Mouse (Mus musculus) lung, embryonic 15.5 days (tissue): ENCODE measurements around the gene Arsg. TPM values are rescaled to one million over a fixed set of nuclear protein-coding genes. Genes with fewer than 3 reads are reported as not detected.

Experiments
- ATAC-seq: fragments of 200-750 bp; cut with Nextera tagmentation; 2 replicates; pipeline ENCODE4 v1.8.0; 2017; ENCODE audit warnings: moderate number of reproducible peaks, borderline replicate concordance; ENCODE audit not compliant: low FRiP score, low TSS enrichment; ENCODE audit errors: extremely low read depth
- H3K27ac ChIP-seq: fragments of 300-500 bp; sonication (generic); 2 replicates; pipeline ENCODE4 v1.5.1; 2015; ENCODE audit warnings: moderate library complexity, mild to moderate bottlenecking, inconsistent platforms
- H3K27me3 ChIP-seq: fragments of 300-500 bp; sonication (generic); 2 replicates; pipeline ENCODE4 v1.6.1; 2015; ENCODE audit warnings: inconsistent platforms
- H3K36me3 ChIP-seq: fragments of 300-500 bp; sonication (generic); 2 replicates; pipeline ENCODE4 v1.6.1; 2015; ENCODE audit warnings: inconsistent platforms
- H3K4me1 ChIP-seq: fragments of 300-500 bp; sonication (generic); 2 replicates; pipeline ENCODE4 v1.6.1; 2015; ENCODE audit warnings: inconsistent platforms
- H3K4me2 ChIP-seq: fragments of 300-500 bp; sonication (generic); 2 replicates; pipeline ENCODE4 v1.6.1; 2015; ENCODE audit warnings: inconsistent platforms, mild to moderate bottlenecking, moderate library complexity
- H3K4me3 ChIP-seq: fragments of 300-500 bp; sonication (generic); 2 replicates; pipeline ENCODE4 v1.5.1; 2015; ENCODE audit warnings: mild to moderate bottlenecking, inconsistent platforms
- H3K9ac ChIP-seq: fragments of 300-500 bp; sonication (generic); 2 replicates; pipeline ENCODE4 v1.6.1; 2015; ENCODE audit warnings: inconsistent platforms
- H3K9me3 ChIP-seq: fragments of 300-500 bp; sonication (generic); 2 replicates; pipeline ENCODE4 v1.6.1; 2016; ENCODE audit warnings: inconsistent platforms
- WGBS: fragments of 180-500 bp; shearing (Covaris S2); methylation state at CpG from one replicate; pipeline ENCODE4 v1.1.7; 2015; 5-methylcytosine and 5-hydroxymethylcytosine counted together
- polyA plus RNA-seq: library from polyadenylated mRNA; unstranded; fragments of >200 nt; fragmentation: Nextera tagmentation; extraction: Ambion mirVana; gene quantifications from 2 replicates; pipeline ENCODE4 v1.2.1, GENCODE M21; 2015

Arsg gene
- polyA plus RNA-seq, 1 experiment from 2014 or later, result 4.2 TPM

DNA sequence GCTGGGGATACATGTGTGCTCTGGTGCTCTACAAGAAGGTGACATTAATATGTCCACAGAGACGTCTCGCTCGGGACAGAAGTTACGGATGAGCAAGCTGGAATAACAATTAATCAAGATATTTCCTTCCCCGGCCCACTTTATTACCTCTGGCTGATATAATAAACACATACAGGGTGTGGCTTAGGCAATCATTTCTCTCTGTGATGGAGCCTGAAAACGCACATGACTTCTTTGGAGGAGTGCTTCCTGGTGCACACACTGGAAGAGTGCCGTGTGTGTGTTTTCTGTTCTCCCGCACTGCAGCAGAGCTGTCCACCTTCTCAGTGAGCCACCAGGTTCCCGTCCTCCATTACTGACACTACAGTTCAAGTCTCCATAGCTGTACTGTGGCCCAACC, 24.8 kb downstream of the Arsg start:
- H3K27me3 ChIP-seq, result no peaks in the 10 kb centered on the region
- no peaks in the 10 kb centered on the region for H3K36me3 ChIP-seq
- no peaks in the 10 kb centered on the region for H3K9me3 ChIP-seq
- WGBS, result 55% methylated on average over 9 of the region's 9 CpGs
- peak overlapping the region; percentile 55 for H3K27ac ChIP-seq
- ATAC-seq, result no peak
- H3K4me2 ChIP-seq, result peak overlapping the region; percentile 11
- no peak overlapping the region for H3K9ac ChIP-seq
- peaks cover 21% of the 10 kb centered on the region for H3K4me1 ChIP-seq
- H3K4me3 ChIP-seq, result no peak overlapping the region

DNA sequence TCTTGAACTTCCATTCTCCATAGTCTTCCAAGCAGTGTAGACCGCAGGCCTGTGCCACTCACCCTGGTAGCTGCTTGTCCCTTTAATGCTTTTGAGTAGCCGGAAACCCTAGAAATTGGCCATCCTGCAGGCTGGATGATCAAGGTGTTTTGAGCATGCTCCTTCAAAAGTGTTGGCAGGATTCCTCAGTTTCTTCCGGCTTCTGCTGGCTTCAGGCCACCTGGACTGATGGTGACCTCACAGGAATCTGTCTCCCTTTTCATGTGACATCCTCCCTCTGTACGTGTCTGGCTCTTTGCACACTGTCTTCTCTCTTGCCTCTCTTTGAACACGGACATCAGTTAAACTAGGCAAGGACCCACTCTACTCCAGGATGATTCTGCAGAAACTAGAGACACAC, 27.0 kb downstream of the Arsg start:
- Histone ChIP-seq H3K27ac (no peak overlapping the region), H3K4me3 (no peak overlapping the region), H3K4me1 (peaks cover 17% of the 10 kb centered on the region), H3K4me2 (no peak overlapping the region), H3K27me3 (no peaks in the 10 kb centered on the region), H3K36me3 (no peaks in the 10 kb centered on the region), H3K9me3 (no peaks in the 10 kb centered on the region), H3K9ac (no peak overlapping the region)
- 72% methylated on average over 5 of the region's 5 CpGs for WGBS
- ATAC-seq, result no peak

GRCm38 (mm10) chr11:109504977-109505376, 31.8 kb downstream of the Arsg start:
- no peak for ATAC-seq

GRCm38 (mm10) chr11:109505823-109506222, 32.6 kb downstream of the Arsg start:
- Histone ChIP-seq H3K9ac (no peak overlapping the region), H3K4me3 (no peak overlapping the region), H3K4me2 (no peak overlapping the region), H3K27ac (no peak overlapping the region), H3K9me3 (no peaks in the 10 kb centered on the region), H3K36me3 (no peaks in the 10 kb centered on the region), H3K27me3 (no peaks in the 10 kb centered on the region), H3K4me1 (no peaks in the 10 kb centered on the region)
- WGBS, result 87% methylated on average over 4 of the region's 4 CpGs
- ATAC-seq, result no peak

More at GRCm38 (mm10) chr11:109504977-109505376, 31.8 kb downstream of the Arsg start:
- no peak overlapping the region for H3K4me3 ChIP-seq
- H3K9ac ChIP-seq, result no peak overlapping the region
- H3K4me2 ChIP-seq, result no peak overlapping the region
- no peaks in the 10 kb centered on the region for H3K36me3 ChIP-seq
- H3K9me3 ChIP-seq, result no peaks in the 10 kb centered on the region
- no peak overlapping the region for H3K27ac ChIP-seq
- WGBS, result 48% methylated on average over 9 of the region's 9 CpGs
- H3K27me3 ChIP-seq, result no peaks in the 10 kb centered on the region
- no peaks in the 10 kb centered on the region for H3K4me1 ChIP-seq

- H3K4me1 ChIP-seq, result no peaks in the 10 kb centered on the region
- no peaks in the 10 kb centered on the region for H3K9me3 ChIP-seq
- WGBS, result 46% methylated on average over 3 of the region's 3 CpGs
- H3K9ac ChIP-seq, result no peak overlapping the region
- no peak overlapping the region for H3K4me2 ChIP-seq
- no peak overlapping the region for H3K4me3 ChIP-seq
- ATAC-seq, result no peak
- no peak overlapping the region for H3K27ac ChIP-seq
- H3K27me3 ChIP-seq, result no peaks in the 10 kb centered on the region
- no peaks in the 10 kb centered on the region for H3K36me3 ChIP-seq
Measured at GRCm38 (mm10) chr11:109507068-109507467, 33.9 kb downstream of the Arsg start.

- Histone ChIP-seq H3K4me3 (no peak overlapping the region), H3K9me3 (no peaks in the 10 kb centered on the region), H3K36me3 (no peaks in the 10 kb centered on the region), H3K9ac (no peak overlapping the region), H3K27ac (no peak overlapping the region), H3K4me1 (peaks cover 6% of the 10 kb centered on the region; the same call in 1 of the 2 replicates), H3K27me3 (no peaks in the 10 kb centered on the region), H3K4me2 (no peak overlapping the region)
- no peak for ATAC-seq
- WGBS, result 89% methylated on average over 16 of the region's 16 CpGs
Measured at GRCm38 (mm10) chr11:109512995-109513675, 40.0 kb downstream of the Arsg start.

DNA sequence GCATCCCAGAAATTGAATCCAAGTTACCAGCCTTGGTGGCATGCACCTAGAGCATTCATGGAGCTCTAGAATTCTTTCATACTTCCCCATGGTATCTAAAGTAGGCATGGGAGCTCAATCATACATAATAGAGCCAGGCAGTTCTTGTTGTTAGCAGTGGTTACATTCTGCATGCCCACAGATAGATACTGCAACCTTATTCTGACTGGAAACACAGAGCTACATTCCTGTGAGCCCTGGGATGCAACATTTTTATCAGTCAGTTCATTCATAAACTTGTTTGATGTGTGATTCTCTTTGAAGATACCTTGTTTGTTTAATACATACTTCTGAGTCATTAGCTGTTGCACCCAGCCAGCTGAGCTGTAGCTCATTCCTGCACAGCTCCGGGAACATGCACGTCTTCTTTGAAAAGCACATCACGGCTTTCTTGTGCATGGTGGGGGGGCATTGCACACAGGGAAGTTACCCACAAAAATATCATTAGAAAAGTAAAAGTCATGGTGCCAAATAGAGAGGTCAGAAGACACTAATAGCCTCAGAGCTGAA, 41.0 kb downstream of the Arsg start:
- no peaks in the 10 kb centered on the region for H3K9me3 ChIP-seq
- no peaks in the 10 kb centered on the region for H3K27me3 ChIP-seq
- no peak overlapping the region for H3K4me2 ChIP-seq
- no peak overlapping the region for H3K9ac ChIP-seq
- ATAC-seq, result no peak
- 22% methylated on average over 3 of the region's 3 CpGs for WGBS
- H3K4me3 ChIP-seq, result no peak overlapping the region
- peaks cover 6% of the 10 kb centered on the region; the same call in 1 of the 2 replicates for H3K4me1 ChIP-seq
- H3K36me3 ChIP-seq, result no peaks in the 10 kb centered on the region
- H3K27ac ChIP-seq, result no peak overlapping the region

DNA sequence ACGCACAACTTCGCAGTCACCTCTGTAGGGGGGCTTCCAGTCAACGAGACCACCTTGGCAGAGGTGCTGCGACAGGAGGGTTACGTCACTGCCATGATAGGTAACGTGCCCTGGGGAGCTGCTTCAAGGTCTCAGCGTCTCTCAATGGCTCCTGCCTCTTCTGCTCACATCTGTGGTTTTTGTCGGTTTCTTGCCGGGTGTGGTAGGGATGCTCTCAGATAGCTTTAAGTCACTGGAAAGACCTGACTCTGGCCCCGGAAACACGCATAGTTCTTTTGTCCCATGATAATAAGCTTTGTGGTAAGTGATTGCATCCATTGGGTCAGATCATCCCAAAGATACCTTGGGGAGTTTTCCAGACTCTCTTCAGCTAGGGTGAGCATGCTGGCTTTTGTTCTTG, 44.2 kb downstream of the Arsg start:
- no peaks in the 10 kb centered on the region for H3K27me3 ChIP-seq

DNA sequence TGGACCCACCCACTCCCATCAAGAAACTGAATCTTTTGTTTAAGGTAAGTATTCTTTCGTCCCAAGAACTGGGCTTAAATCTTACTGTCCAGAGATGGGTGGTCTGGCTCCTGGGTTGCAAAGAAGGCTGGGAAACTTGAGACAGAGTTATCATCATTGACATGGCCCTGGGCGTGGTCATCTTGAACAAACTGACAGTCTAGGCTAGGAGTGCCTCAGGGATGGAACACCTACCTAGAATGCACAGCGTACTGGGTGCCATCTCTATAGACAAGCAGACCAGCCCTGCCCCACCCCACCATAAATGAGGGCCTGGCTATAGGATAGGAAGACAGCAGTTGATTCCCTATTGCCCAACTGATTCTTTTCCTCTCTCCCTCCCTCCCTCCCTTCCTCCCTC, 44.6 kb downstream of the Arsg start:
- H3K4me1 ChIP-seq, result peaks cover 6% of the 10 kb centered on the region; the same call in 1 of the 2 replicates
- H3K27me3 ChIP-seq, result no peaks in the 10 kb centered on the region
- no peak overlapping the region for H3K27ac ChIP-seq
- H3K4me3 ChIP-seq, result no peak overlapping the region
- no peaks in the 10 kb centered on the region for H3K36me3 ChIP-seq
- no peaks in the 10 kb centered on the region for H3K9me3 ChIP-seq
- no peak for ATAC-seq
- H3K4me2 ChIP-seq, result no peak overlapping the region
- 83% methylated on average over 3 of the region's 3 CpGs for WGBS
- no peak overlapping the region for H3K9ac ChIP-seq

More for the DNA sequence above, 44.2 kb downstream of the Arsg start:
- Histone ChIP-seq H3K27ac (no peak overlapping the region), H3K4me1 (peaks cover 6% of the 10 kb centered on the region; the same call in 1 of the 2 replicates), H3K4me3 (no peak overlapping the region), H3K9ac (no peak overlapping the region), H3K36me3 (no peaks in the 10 kb centered on the region), H3K4me2 (no peak overlapping the region), H3K9me3 (no peaks in the 10 kb centered on the region)
- WGBS, result 86% methylated on average over 11 of the region's 11 CpGs
- no peak for ATAC-seq

DNA sequence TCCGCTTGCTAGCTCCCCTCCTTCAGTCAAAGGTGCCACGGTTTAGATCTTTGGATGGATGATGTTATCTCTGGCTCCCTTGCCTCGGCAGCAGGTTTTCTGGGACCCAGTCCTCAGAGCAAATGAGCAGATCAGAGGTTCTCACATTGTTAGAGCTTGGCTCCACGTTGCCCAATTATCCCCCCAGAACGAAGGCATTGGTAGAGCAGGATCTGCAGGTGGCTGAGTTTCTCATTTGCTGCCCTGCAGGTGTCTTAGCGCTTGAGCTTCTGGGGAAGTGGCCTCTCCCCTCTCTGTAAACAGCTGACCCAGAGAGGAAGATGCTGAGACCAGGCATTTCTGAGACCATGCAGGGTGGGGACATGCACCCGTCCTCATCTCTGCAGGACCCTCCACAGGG, 47.8 kb downstream of the Arsg start:
- H3K27ac ChIP-seq, result no peak overlapping the region
- no peaks in the 10 kb centered on the region for H3K27me3 ChIP-seq
- ATAC-seq, result no peak
- WGBS, result 44% methylated on average over 7 of the region's 7 CpGs
- H3K4me3 ChIP-seq, result no peak overlapping the region
- H3K9me3 ChIP-seq, result no peaks in the 10 kb centered on the region
- H3K4me2 ChIP-seq, result no peak overlapping the region
- no peaks in the 10 kb centered on the region for H3K4me1 ChIP-seq
- H3K36me3 ChIP-seq, result no peaks in the 10 kb centered on the region
- H3K9ac ChIP-seq, result no peak overlapping the region

DNA sequence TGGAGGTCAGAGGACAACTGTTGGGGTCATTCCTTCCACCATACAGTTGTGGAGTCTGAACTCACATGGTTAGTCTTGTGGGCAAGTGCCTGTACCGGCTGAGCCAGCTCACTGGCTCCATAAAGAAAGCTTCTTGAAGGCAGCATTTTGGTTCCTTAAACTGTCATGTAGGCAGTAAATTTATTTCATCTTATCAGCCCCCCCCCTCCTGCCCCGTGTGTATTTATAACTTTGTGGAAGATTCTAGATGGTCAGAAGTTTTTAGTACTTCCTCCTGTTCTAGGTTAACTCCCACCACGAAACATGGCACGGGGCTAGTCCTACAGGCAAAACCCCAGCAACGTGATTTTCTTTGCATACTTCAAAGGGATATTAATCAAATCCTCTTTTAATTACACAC, 51.7 kb downstream of the Arsg start:
- H3K4me1 ChIP-seq, result no peaks in the 10 kb centered on the region
- no peaks in the 10 kb centered on the region for H3K9me3 ChIP-seq
- WGBS, result 76% methylated on average over 5 of the region's 5 CpGs

DNA sequence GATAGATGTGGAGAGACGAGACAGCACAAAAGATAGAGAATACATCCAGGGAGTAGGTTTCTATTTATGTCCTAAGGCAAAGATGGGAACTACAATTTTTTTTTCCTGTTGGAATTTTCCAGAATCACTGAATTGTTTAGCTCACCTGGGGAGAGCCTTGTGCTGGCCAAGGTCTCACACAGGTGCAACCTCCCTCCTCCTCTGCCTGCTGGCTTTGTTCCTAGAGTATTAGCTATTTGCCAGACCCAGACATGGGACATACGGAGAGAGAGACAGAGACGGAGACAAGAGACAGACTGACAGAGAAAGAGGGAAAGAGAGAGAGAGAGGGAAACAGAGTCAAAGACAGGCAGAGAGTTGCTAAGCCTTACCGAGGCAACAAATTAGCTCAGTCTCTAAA, 52.4 kb downstream of the Arsg start:
- Histone ChIP-seq H3K9ac (no peak overlapping the region), H3K4me2 (no peak overlapping the region), H3K9me3 (no peaks in the 10 kb centered on the region), H3K36me3 (no peaks in the 10 kb centered on the region), H3K4me3 (no peak overlapping the region), H3K27me3 (no peaks in the 10 kb centered on the region), H3K4me1 (no peaks in the 10 kb centered on the region), H3K27ac (no peak overlapping the region)
- no peak for ATAC-seq
- 88% methylated on average over 4 of the region's 4 CpGs for WGBS

More for the DNA sequence above, 51.7 kb downstream of the Arsg start:
- ATAC-seq, result no peak
- no peak overlapping the region for H3K9ac ChIP-seq
- H3K27me3 ChIP-seq, result no peaks in the 10 kb centered on the region
- no peak overlapping the region for H3K4me2 ChIP-seq
- no peak overlapping the region for H3K27ac ChIP-seq
- no peak overlapping the region for H3K4me3 ChIP-seq
- H3K36me3 ChIP-seq, result no peaks in the 10 kb centered on the region
